Mouse (Mus musculus) CH12.LX (cell line): Measurements from ENCODE around the gene Ngp.

ENCODE experiments used
- BHLHE40 ChIP-seq: IDR thresholded peaks from 2 replicates; pipeline ENCODE4 v1.6.1; 2011; ENCODE audit warnings: mild to moderate bottlenecking, low read depth, low read length, improper control_type of control experiment
- CTCF ChIP-seq, 2 experiments: IDR thresholded peaks in 1 of 2; conservative IDR thresholded peaks in 1 of 2; 2 replicates each; pipeline ENCODE4 v1.5.1; 2011 to 2012; ENCODE audit warnings: low read depth in 2 of 2, low read length in 2 of 2, improper control_type of control experiment in 1 of 2, inconsistent platforms in 1 of 2, mild to moderate bottlenecking in 1 of 2, moderate library complexity in 1 of 2
- EP300 ChIP-seq: IDR thresholded peaks from 2 replicates; pipeline ENCODE4 v1.6.1; 2011; ENCODE audit warnings: low read length, improper control_type of control experiment
- ETS1 ChIP-seq: conservative IDR thresholded peaks from 2 replicates; pipeline ENCODE4 v1.6.1; 2012; ENCODE audit warnings: low read depth, mild to moderate bottlenecking, inconsistent platforms, low read length, improper control_type of control experiment, moderate library complexity
- MAZ ChIP-seq: IDR thresholded peaks from 2 replicates; pipeline ENCODE4 v1.6.1; 2012; ENCODE audit warnings: low read depth, mild to moderate bottlenecking, inconsistent platforms, low read length, improper control_type of control experiment, moderate library complexity
- MYC ChIP-seq: IDR thresholded peaks from 2 replicates; pipeline ENCODE4 v1.6.1; 2011; ENCODE audit warnings: low read depth, mild to moderate bottlenecking, improper control_type of control experiment, low read length
- NELFE ChIP-seq: IDR thresholded peaks from 2 replicates; pipeline ENCODE4 v1.6.1; 2011; ENCODE audit warnings: low read depth, low read length, improper control_type of control experiment
- UBTF ChIP-seq: IDR thresholded peaks from 2 replicates; pipeline ENCODE4 v1.6.1; 2012; ENCODE audit warnings: low read depth, mild to moderate bottlenecking, inconsistent platforms, low read length, improper control_type of control experiment, moderate library complexity

- TF ChIP-seq MAZ (0 out of 2 replicates have a peak, but pooled peaks have one; percentile 49), NELFE (peak; percentile 45; the same call in 1 of the 2 replicates), CTCF (conservative IDR thresholded peaks at IDR 0.05 in 1 of 2, IDR thresholded peaks at IDR 0.05 in 1 of 2; ENCODE audit: low read depth in 2 of 2, low read length in 2 of 2) (peak; percentile 71 to 95), EP300 (no peak), MYC (peak; percentile 66; the same call in 1 of the 2 replicates), UBTF (no peak), BHLHE40 (no peak), ETS1 (no peak)
These were observed 8.3 kb upstream of the Ngp start for GRCm38 (mm10) chr9:110410908-110411887.
